Mouse (Mus musculus): ENCODE results near the gene Pold3.
"Not testable (repeated sequence)": the region's sequence is repeated elsewhere in the genome, so short reads cannot be mapped to it uniquely, and the experiment has no call there.

The Pold3 gene

GRCm38 (mm10) chr7:100113821-100114220 lies 7.5 kb downstream of the Pold3 start:
- no peak for DNase-seq (ENCODE audit: low read depth in 1 of 2, low spot score in 2 of 2)

- DNase-seq (ENCODE audit: low read depth in 1 of 2, low spot score in 2 of 2) = no peak
Measured at GRCm38 (mm10) chr7:100111506-100111905, 9.9 kb downstream of the Pold3 start.

- DNase-seq (ENCODE audit: low read depth in 1 of 2, low spot score in 2 of 2) = no peak
Measured at GRCm38 (mm10) chr7:100108341-100108740, 13.0 kb downstream of the Pold3 start.

- DNase-seq (ENCODE audit: low read depth in 1 of 2, low spot score in 2 of 2) = no peak
Measured at GRCm38 (mm10) chr7:100104677-100105076, 16.7 kb downstream of the Pold3 start.

GRCm38 (mm10) chr7:100100031-100100595 lies 21.3 kb downstream of the Pold3 start:
- no peak for DNase-seq (ENCODE audit: low read depth in 1 of 2, low spot score in 2 of 2)

- no peak for DNase-seq (ENCODE audit: low read depth in 1 of 2, low spot score in 2 of 2)
Measured at GRCm38 (mm10) chr7:100086891-100087290, 34.5 kb downstream of the Pold3 start.

- DNase-seq (ENCODE audit: low read depth in 1 of 2, low spot score in 2 of 2) = no peak
Measured at GRCm38 (mm10) chr7:100086159-100086755, 35.1 kb downstream of the Pold3 start.

GRCm38 (mm10) chr7:100083812-100084211 lies 37.6 kb downstream of the Pold3 start:
- DNase-seq (ENCODE audit: low read depth in 1 of 2, low spot score in 2 of 2) = no peak

- no peak for DNase-seq (ENCODE audit: low read depth in 1 of 2, low spot score in 2 of 2)
Measured at GRCm38 (mm10) chr7:100082836-100083235, 38.5 kb downstream of the Pold3 start.

GRCm38 (mm10) chr7:100080087-100080781 lies 41.1 kb downstream of the Pold3 start:
- no peak for DNase-seq (ENCODE audit: low read depth in 1 of 2, low spot score in 2 of 2)

GRCm38 (mm10) chr7:100077071-100077470 lies 44.3 kb downstream of the Pold3 start:
- DNase-seq (ENCODE audit: low read depth in 1 of 2, low spot score in 2 of 2) = no peak

GRCm38 (mm10) chr7:100076296-100076695 lies 45.1 kb downstream of the Pold3 start:
- no peak for DNase-seq (ENCODE audit: low read depth in 1 of 2, low spot score in 2 of 2)

GRCm38 (mm10) chr7:100073959-100074358 lies 47.4 kb downstream of the Pold3 start:
- no peak for DNase-seq (ENCODE audit: low read depth in 1 of 2, low spot score in 2 of 2)

GRCm38 (mm10) chr7:100052991-100053390 lies 68.4 kb downstream of the Pold3 start:
- not testable (repeated sequence) for DNase-seq (ENCODE audit: low read depth in 1 of 2, low spot score in 2 of 2)

- DNase-seq (ENCODE audit: low read depth in 1 of 2, low spot score in 2 of 2) = no peak
Measured at GRCm38 (mm10) chr7:100051904-100052303, 69.5 kb downstream of the Pold3 start.

- DNase-seq (ENCODE audit: low read depth in 1 of 2, low spot score in 2 of 2) = no peak
Measured at GRCm38 (mm10) chr7:100046486-100046885, 74.9 kb downstream of the Pold3 start.

- DNase-seq (ENCODE audit: low read depth in 1 of 2, low spot score in 2 of 2) = no peak
Measured at GRCm38 (mm10) chr7:100043605-100044031, 77.7 kb downstream of the Pold3 start.

- DNase-seq (ENCODE audit: low read depth in 1 of 2, low spot score in 2 of 2) = no peak
Measured at GRCm38 (mm10) chr7:100043096-100043495, 78.3 kb downstream of the Pold3 start.

- no peak for DNase-seq (ENCODE audit: low read depth in 1 of 2, low spot score in 2 of 2)
Measured at GRCm38 (mm10) chr7:100042120-100042519, 79.2 kb downstream of the Pold3 start.

GRCm38 (mm10) chr7:100036495-100036894 lies 84.9 kb downstream of the Pold3 start:
- no peak for DNase-seq (ENCODE audit: low read depth in 1 of 2, low spot score in 2 of 2)

- no peak for DNase-seq (ENCODE audit: low read depth in 1 of 2, low spot score in 2 of 2)
Measured at GRCm38 (mm10) chr7:100036050-100036449, 85.3 kb downstream of the Pold3 start.

- DNase-seq (ENCODE audit: low read depth in 1 of 2, low spot score in 2 of 2) = no peak
Measured at GRCm38 (mm10) chr7:100034815-100035463, 86.4 kb downstream of the Pold3 start.
